Comparison of ENCODE assay signal across 35 mouse cellular contexts in the genomic region with DNA sequence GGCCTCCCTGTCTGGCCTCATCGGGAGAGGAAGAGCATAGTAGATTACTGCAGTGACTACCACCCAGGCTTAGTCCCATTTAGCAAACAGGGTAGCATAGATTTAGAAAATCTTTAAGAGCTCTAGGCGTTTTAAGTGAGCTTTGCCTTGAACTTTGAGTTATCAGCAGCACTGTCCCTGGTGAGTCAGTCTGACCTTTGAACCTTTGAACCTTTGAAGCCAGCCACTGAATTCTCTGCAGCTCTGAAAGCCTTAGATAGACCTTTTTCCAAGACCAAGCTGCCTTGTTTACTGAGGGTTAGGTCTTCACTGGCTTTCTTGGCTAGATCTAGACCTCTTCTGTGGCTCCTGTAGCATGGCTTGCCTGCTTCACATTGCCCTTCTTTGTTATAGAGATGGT. TPM values are rescaled to one million over a fixed set of nuclear protein-coding genes. Genes with fewer than 3 reads are reported as not detected.
DNase-seq lines count a peak whose midpoint lies in the region; ATAC-seq and TF ChIP-seq lines count a peak whose summit lies in the region.
"Had no signal": no experiment of that assay in that cellular context is flagged by ENCODE, and none has a peak within 500 bp of the region (broad histone marks: within the 10 kb centered on the region; RNA-seq: fewer than 3 reads in every experiment).

No protein-coding gene starts in this region.

- H3K27me3 ChIP-seq in liver, adult 2 months (ENCODE audit: control insufficient read depth, insufficient read depth, low read length), result no peaks in the 10 kb centered on the region
- H3K27me3 ChIP-seq in liver, embryonic 11.5 days (replicated peaks; ENCODE audit: control insufficient read depth, insufficient read depth, low read length), result no peaks in the 10 kb centered on the region
- H3K27me3 ChIP-seq in intestine, embryonic 16.5 days (replicated peaks; ENCODE audit: control insufficient read depth, insufficient read depth, low read length), result no peaks in the 10 kb centered on the region
- H3K27me3 ChIP-seq: CH12.LX; forebrain, embryonic 13.5 days; heart, embryonic 15.5 days; liver, embryonic 15.5 days; lung, embryonic 15.5 days; stomach, embryonic 15.5 days had no signal

- no peaks in the 10 kb centered on the region for H3K9me3 ChIP-seq in liver, embryonic 11.5 days (ENCODE audit: control insufficient read depth, low read length)
- H3K9me3 ChIP-seq in intestine, embryonic 16.5 days (ENCODE audit: control insufficient read depth, low read length), result no peaks in the 10 kb centered on the region
- H3K9me3 ChIP-seq: forebrain, embryonic 13.5 days; heart, embryonic 15.5 days; liver, embryonic 15.5 days; lung, embryonic 15.5 days; stomach, embryonic 15.5 days had no signal

- peak; percentile 38 for DNase-seq in kidney, adult 11 months
- DNase-seq in kidney, postnatal 14 days, result no peak
- peak; percentile 87 for DNase-seq in liver, adult 2 months (ENCODE audit: extremely low read depth, low read depth, low spot score)
- no peak for DNase-seq in liver, embryonic 11.5 days (ENCODE audit: low spot score)
- DNase-seq in yolk sac, embryonic 10.5 days (ENCODE audit: low spot score), result peak; percentile 81
- no peak for DNase-seq in spleen, adult 12 weeks (ENCODE audit: low spot score)
- DNase-seq: adrenal gland, postnatal 10 days; cerebellum, adult 8-10 months; cerebellum, postnatal 36 days; gastrocnemius, postnatal 10 days; layer of hippocampus, postnatal 36 days; left cerebral cortex, postnatal 4 days; midbrain, embryonic 14.5 days had no signal

- TF ChIP-seq CTCF in liver, adult 2 months (IDR thresholded peaks at IDR 0.05; ENCODE audit: low read depth, low read length), result no peak

- H3K4me1 ChIP-seq in liver, adult 2 months (ENCODE audit: control insufficient read depth, insufficient read depth, low read length), result peaks cover 11% of the 10 kb centered on the region
- no peaks in the 10 kb centered on the region for H3K4me1 ChIP-seq in liver, embryonic 11.5 days (replicated peaks; ENCODE audit: control insufficient read depth, insufficient read depth, low read length)
- H3K4me1 ChIP-seq in intestine, embryonic 16.5 days (ENCODE audit: control insufficient read depth, insufficient read depth, low read length), result peaks cover 5% of the 10 kb centered on the region; the same call in 1 of the 2 replicates
- H3K4me1 ChIP-seq: forebrain, embryonic 13.5 days; heart, embryonic 15.5 days; lung, embryonic 15.5 days; stomach, embryonic 15.5 days had no signal

- no peaks in the 10 kb centered on the region for H3K79me2 ChIP-seq in liver, adult 2 months (ENCODE audit: control insufficient read depth, insufficient read depth, low read length)

- peak overlapping the region; percentile 88 for H3K27ac ChIP-seq in liver, adult 2 months (replicated peaks; ENCODE audit: insufficient read depth, low read depth, low read length)
- no peak overlapping the region for H3K27ac ChIP-seq in liver, embryonic 11.5 days (ENCODE audit: low read depth, low read length)
- peak overlapping the region; percentile 33; the same call in 1 of the 2 replicates for H3K27ac ChIP-seq in intestine, embryonic 16.5 days (ENCODE audit: low read length)
- H3K27ac ChIP-seq: forebrain, embryonic 13.5 days; heart, embryonic 15.5 days; liver, embryonic 15.5 days; lung, embryonic 15.5 days; stomach, embryonic 15.5 days had no signal

- H3K4me3 ChIP-seq in liver, adult 2 months (ENCODE audit: insufficient read depth, low read depth, low read length), result no peak overlapping the region
- H3K4me3 ChIP-seq in liver, embryonic 11.5 days (ENCODE audit: low read depth, low read length), result no peak overlapping the region
- H3K4me3 ChIP-seq in intestine, embryonic 16.5 days (ENCODE audit: low read length), result no peak overlapping the region
- H3K4me3 ChIP-seq: forebrain, embryonic 13.5 days; heart, embryonic 15.5 days; liver, embryonic 15.5 days; lung, embryonic 15.5 days; stomach, embryonic 15.5 days had no signal

- ATAC-seq in liver, embryonic 11.5 days (replicated peaks; ENCODE audit: low FRiP score), result no peak
- peak; percentile 59 for ATAC-seq in intestine, embryonic 16.5 days
- ATAC-seq: activated CD4-positive, CD25-positive, alpha-beta regulatory T cell, adult 4 months; forebrain, embryonic 13.5 days; hindbrain, embryonic 16.5 days had no signal

- WGBS in liver, adult 2 months, result 14% methylated on average over 2 of the region's 2 CpGs
- 46% methylated on average over 2 of the region's 2 CpGs for WGBS in liver, embryonic 11.5 days
- WGBS in intestine, embryonic 16.5 days, result 36% methylated on average over 2 of the region's 2 CpGs

- no peaks in the 10 kb centered on the region for H3K36me3 ChIP-seq in liver, adult 2 months (ENCODE audit: control insufficient read depth, insufficient read depth, low read length)
- no peaks in the 10 kb centered on the region for H3K36me3 ChIP-seq in liver, embryonic 11.5 days (ENCODE audit: control insufficient read depth, insufficient read depth, low read length)
- H3K36me3 ChIP-seq in intestine, embryonic 16.5 days (ENCODE audit: control insufficient read depth, insufficient read depth, low read length), result no peaks in the 10 kb centered on the region
- H3K36me3 ChIP-seq: heart, embryonic 15.5 days; liver, embryonic 15.5 days; lung, embryonic 15.5 days; stomach, embryonic 15.5 days had no signal

- H3K4me2 ChIP-seq in liver, embryonic 11.5 days, result no peak overlapping the region
- H3K4me2 ChIP-seq in intestine, embryonic 16.5 days (ENCODE audit: low read depth, low read length), result no peak overlapping the region
- H3K4me2 ChIP-seq: forebrain, embryonic 13.5 days; heart, embryonic 15.5 days; liver, embryonic 15.5 days; lung, embryonic 15.5 days; stomach, embryonic 15.5 days had no signal

- 0 out of 2 replicates have a peak overlapping the region, but pooled peaks have one; percentile 8 for H3K9ac ChIP-seq in liver, adult 2 months (ENCODE audit: low read depth, low read length)
- no peak overlapping the region for H3K9ac ChIP-seq in liver, embryonic 11.5 days (ENCODE audit: low read depth, low read length)
- H3K9ac ChIP-seq in intestine, embryonic 16.5 days (ENCODE audit: low read depth, low read length), result no peak overlapping the region
- H3K9ac ChIP-seq: forebrain, embryonic 13.5 days; heart, embryonic 15.5 days; liver, embryonic 15.5 days; lung, embryonic 15.5 days; stomach, embryonic 15.5 days had no signal

- TF ChIP-seq POLR2A in liver, adult 2 months (IDR thresholded peaks at IDR 0.05; ENCODE audit: extremely low read depth, insufficient read depth, low read length), result no peak

RNA-seq across cellular contexts. Expression of a gene that starts 45.8 kb away (rescaled TPM):
- total RNA-seq in liver, adult 2 months (2014; rRNA removed), result 20.6 and 21.2 TPM in 2 replicates
- 4.5 and 5.9 TPM in 2 replicates for polyA plus RNA-seq in liver, adult 2 months (2012; rRNA removed)
- polyA plus RNA-seq in liver, embryonic 11.5 days (2014; fragmentation: Nextera tagmentation; extraction: Ambion mirVana), result 0.38 and 0.42 TPM in 2 replicates
- 1.2 TPM in 2 replicates for polyA plus RNA-seq in intestine, embryonic 16.5 days (2015; fragmentation: Nextera tagmentation; extraction: Ambion mirVana)

RNA-seq across cellular contexts. Expression of a gene that starts 46.2 kb away (rescaled TPM):
- total RNA-seq in liver, adult 2 months (2014; rRNA removed), result not detected in 2 replicates
- not detected in 2 replicates for polyA plus RNA-seq in liver, adult 2 months (2012; rRNA removed)
- polyA plus RNA-seq in liver, embryonic 11.5 days (2014; fragmentation: Nextera tagmentation; extraction: Ambion mirVana), result not detected in 2 replicates
- not detected in 2 replicates for polyA plus RNA-seq in intestine, embryonic 16.5 days (2015; fragmentation: Nextera tagmentation; extraction: Ambion mirVana)
- total RNA-seq: adrenal gland, postnatal 10 days; CH12.LX; ES-E14; gastrocnemius, postnatal 10 days; heart, postnatal 25 days; layer of hippocampus, postnatal 36 days; left cerebral cortex, postnatal 4 days; megakaryocyte progenitor cell, adult 5-6 weeks; monocyte, adult 5-6 weeks had no signal
- polyA plus RNA-seq: activated CD4-positive, CD25-positive, alpha-beta regulatory T cell, adult 4 months; C2C12; embryonic facial prominence, embryonic 11.5 days; forebrain, embryonic 13.5 days; gonadal fat pad, adult 2 months; heart, embryonic 15.5 days; hindbrain, embryonic 11.5 days; hindbrain, embryonic 16.5 days; intestine, embryonic 14.5 days; large intestine, adult 2 months; limb, embryonic 14.5 days; liver, embryonic 15.5 days; lung, embryonic 15.5 days; midbrain, embryonic 14.5 days; neural tube, embryonic 14.5 days; stomach, embryonic 15.5 days; urinary bladder, adult 2 months had no signal

Comparison
In these comparisons a context has a peak if more than half of its experiments do, and no peak if none do; other contexts are left out.
1. DNase-seq: peak in kidney, adult 11 months (single experiment), liver, adult 2 months (single experiment) and yolk sac, embryonic 10.5 days (single experiment); none in kidney, postnatal 14 days (single experiment), liver, embryonic 11.5 days (single experiment) and spleen, adult 12 weeks (single experiment).